Mouse (Mus musculus) embryonic fibroblast, embryonic 13.5 days (primary cell): ENCODE results near the gene Cerkl.

Source experiments
- CTCF ChIP-seq: IDR thresholded peaks from 2 replicates; pipeline ENCODE4 v1.5.1; 2011; ENCODE audit warnings: mild to moderate bottlenecking, control low read depth, low read length, moderate library complexity, borderline replicate concordance; ENCODE audit not compliant: insufficient read depth
- POLR2A ChIP-seq: IDR thresholded peaks from 2 replicates; pipeline ENCODE4 v1.6.1; 2011; ENCODE audit warnings: low read depth, mild to moderate bottlenecking, control low read depth, low read length, moderate library complexity

DNA sequence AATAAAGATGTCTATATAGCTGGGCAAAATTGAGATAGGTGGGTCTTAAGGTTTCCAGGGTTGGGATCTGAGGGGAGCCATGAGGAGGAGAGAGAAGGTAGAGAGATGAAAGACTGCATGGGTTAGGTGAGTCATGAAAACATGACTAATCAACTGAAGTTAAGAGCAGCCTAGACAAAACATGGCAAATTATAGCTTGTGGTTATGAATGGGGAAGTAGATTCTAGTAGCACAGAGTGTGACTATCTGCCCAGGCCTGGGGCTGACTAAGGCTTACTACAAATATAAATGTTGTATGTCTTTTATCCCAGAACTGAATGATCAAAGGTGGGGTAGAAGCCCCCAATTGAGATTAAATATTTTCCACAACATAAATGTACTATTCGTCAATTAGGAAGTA, 9.4 kb downstream of the Cerkl start:
- TF ChIP-seq POLR2A = no peak
- TF ChIP-seq CTCF = no peak
